Mouse (Mus musculus): ENCODE results near the gene Olfr325. TPM values are rescaled to one million over a fixed set of nuclear protein-coding genes. Genes with fewer than 3 reads are reported as not detected.

The Olfr325 gene
- total RNA-seq (2023) = not detected

GRCm38 (mm10) chr11:58577430-58577829 lies at the start of gene Olfr325:
Gene Olfr325 (plus strand): TSS chr11:58577730.

GRCm38 (mm10) chr11:58534736-58535135 lies 42.8 kb upstream of the Olfr325 start, which contains the start of gene Olfr330:
Gene Olfr330 (minus strand): TSS chr11:58534836.

GRCm38 (mm10) chr11:58546322-58546721 lies 31.2 kb upstream of the Olfr325 start, which contains the start of gene Olfr329-ps:
Gene Olfr329-ps (minus strand): TSS chr11:58546422.

GRCm38 (mm10) chr11:58555536-58555935 lies 22.0 kb upstream of the Olfr325 start, which contains the start of gene Olfr328:
Gene Olfr328 (minus strand): TSS chr11:58555636.

GRCm38 (mm10) chr11:58570405-58570804 lies 7.1 kb upstream of the Olfr325 start, which contains the start of gene Olfr224:
Gene Olfr224 (minus strand): TSS chr11:58570553.

GRCm38 (mm10) chr11:58594814-58595213 lies 17.3 kb downstream of the Olfr325 start, which contains the start of gene Olfr324:
Gene Olfr324 (plus strand): TSS chr11:58595114.

GRCm38 (mm10) chr11:58615975-58616374 lies 38.4 kb downstream of the Olfr325 start, which contains the start of gene 2210407C18Rik:
Gene 2210407C18Rik (minus strand): TSS chr11:58616075.

GRCm38 (mm10) chr11:58630401-58630800 lies 52.9 kb downstream of the Olfr325 start, which contains the start of gene Olfr323:
Gene Olfr323 (minus strand): TSS chr11:58630501.

Other genes with a start within 250 kb of the Olfr325 start
- gene Zfp672, start 247.4 kb upstream of the Olfr325 start, total RNA-seq (2023) = 38.0 TPM
- 26.0 TPM for gene Sh3bp5l, start 247.0 kb upstream of the Olfr325 start, total RNA-seq (2023)
- gene Lypd8, start 198.7 kb upstream of the Olfr325 start, total RNA-seq (2023) = not detected
- not detected for gene 1810065E05Rik, start 156.6 kb upstream of the Olfr325 start, total RNA-seq (2023)
- not detected for gene Gm12253, start 145.2 kb upstream of the Olfr325 start, total RNA-seq (2023)
- not detected for gene Lypd9, start 124.8 kb upstream of the Olfr325 start, total RNA-seq (2023)
- not detected for gene Olfr30, start 115.5 kb upstream of the Olfr325 start, total RNA-seq (2023)
- not detected for gene Olfr332, start 85.2 kb upstream of the Olfr325 start, total RNA-seq (2023)
- not detected for gene Olfr331, start 75.2 kb upstream of the Olfr325 start, total RNA-seq (2023)
- not detected for gene Olfr330, start 42.9 kb upstream of the Olfr325 start, total RNA-seq (2023)
- gene Olfr329-ps, start 31.3 kb upstream of the Olfr325 start, total RNA-seq (2023) = not detected
- gene Olfr328, start 22.1 kb upstream of the Olfr325 start, total RNA-seq (2023) = 0.34 TPM
- not detected for gene Olfr224, start 7.2 kb upstream of the Olfr325 start, total RNA-seq (2023)
- gene Olfr324, start 17.4 kb downstream of the Olfr325 start, total RNA-seq (2023) = not detected
- gene 2210407C18Rik, start 38.3 kb downstream of the Olfr325 start, total RNA-seq (2023) = not detected
- gene Olfr323, start 52.8 kb downstream of the Olfr325 start, total RNA-seq (2023) = not detected
- gene Trim58, start 62.7 kb downstream of the Olfr325 start, total RNA-seq (2023) = not detected
- gene Olfr322, start 81.1 kb downstream of the Olfr325 start, total RNA-seq (2023) = not detected
- gene Olfr320, start 103.4 kb downstream of the Olfr325 start, total RNA-seq (2023) = not detected
- gene Olfr319, start 121.4 kb downstream of the Olfr325 start, total RNA-seq (2023) = not detected
- 0.43 TPM for gene Olfr318, start 146.3 kb downstream of the Olfr325 start, total RNA-seq (2023)
- not detected for gene Olfr317, start 161.5 kb downstream of the Olfr325 start, total RNA-seq (2023)
- not detected for gene Olfr316, start 175.0 kb downstream of the Olfr325 start, total RNA-seq (2023)
- not detected for gene Olfr315, start 195.5 kb downstream of the Olfr325 start, total RNA-seq (2023)
- gene Olfr314, start 205.2 kb downstream of the Olfr325 start, total RNA-seq (2023) = not detected
- not detected for gene Fam183b, start 224.2 kb downstream of the Olfr325 start, total RNA-seq (2023)
- not detected for gene Olfr313, start 237.3 kb downstream of the Olfr325 start, total RNA-seq (2023)

All from CD8-positive naive resting alpha-beta T cell, adult 57 days (primary cell).